Mouse (Mus musculus) MEL (cell line): Measurements from ENCODE around the gene Fto. TPM values are rescaled to one million over a fixed set of nuclear protein-coding genes. Genes with fewer than 3 reads are reported as not detected.

ENCODE experiments used
- DNase-seq: peaks from one replicate; pipeline ENCODE4 v3.0.0; 2011; ENCODE audit warnings: low read depth, low spot score
- H3K27ac ChIP-seq: 2 replicates; pipeline ENCODE4 v1.5.1; 2012; ENCODE audit warnings: low read depth, mild to moderate bottlenecking, control low read depth, low read length, moderate library complexity; ENCODE audit not compliant: control insufficient read depth
- H3K27me3 ChIP-seq, 2 experiments: fragments of 150-350 bp in 1 of 2; sonication (generic) in 1 of 2; 2 replicates each; pipeline ENCODE4 v1.6.1; 2012; ENCODE audit warnings: low read length in 2 of 2, mild to moderate bottlenecking in 2 of 2, improper control_type of control experiment in 1 of 2, moderate library complexity in 1 of 2; ENCODE audit not compliant: insufficient read depth in 2 of 2, control insufficient read depth in 1 of 2
- H3K36me3 ChIP-seq, 2 experiments: 2 replicates each; pipeline ENCODE4 v1.6.1; 2012 to 2014; ENCODE audit warnings: low read length in 2 of 2, improper control_type of control experiment in 1 of 2, inconsistent platforms in 1 of 2, mild to moderate bottlenecking in 1 of 2; ENCODE audit not compliant: insufficient read depth in 2 of 2, control insufficient read depth in 1 of 2
- H3K4me1 ChIP-seq, 2 experiments: fragments of 150-350 bp in 1 of 2; sonication (generic) in 1 of 2; 2 replicates each; pipeline ENCODE4 v1.6.1; 2012; ENCODE audit warnings: low read length in 2 of 2, improper control_type of control experiment in 1 of 2, mild to moderate bottlenecking in 1 of 2; ENCODE audit not compliant: insufficient read depth in 2 of 2, control insufficient read depth in 1 of 2
- H3K4me3 ChIP-seq, 2 experiments: fragments of 150-350 bp in 1 of 2; sonication (generic) in 1 of 2; 2 replicates each; pipeline ENCODE4 v1.5.1; 2012; ENCODE audit warnings: low read depth in 2 of 2, low read length in 2 of 2, mild to moderate bottlenecking in 2 of 2, moderate library complexity in 2 of 2, control low read depth in 1 of 2, improper control_type of control experiment in 1 of 2; ENCODE audit not compliant: control insufficient read depth in 1 of 2, insufficient read depth in 1 of 2
- H3K79me2 ChIP-seq: 2 replicates; pipeline ENCODE4 v1.6.1; 2012; ENCODE audit warnings: mild to moderate bottlenecking, low read length, moderate library complexity; ENCODE audit not compliant: control insufficient read depth, poor library complexity, insufficient read depth
- H3K9ac ChIP-seq: 2 replicates; pipeline ENCODE4 v1.6.1; 2012; ENCODE audit warnings: low read depth, mild to moderate bottlenecking, control low read depth, low read length, moderate library complexity; ENCODE audit not compliant: control insufficient read depth, poor library complexity, severe bottlenecking
- H3K9me3 ChIP-seq: fragments of 150-350 bp; sonication (generic); replicated peaks from 2 replicates; pipeline ENCODE4 v1.6.1; 2012; ENCODE audit warnings: mild to moderate bottlenecking, low read length, improper control_type of control experiment, moderate library complexity; ENCODE audit not compliant: insufficient read depth
- BHLHE40 ChIP-seq: IDR thresholded peaks from 2 replicates; pipeline ENCODE4 v1.6.1; 2012; ENCODE audit warnings: low read depth, mild to moderate bottlenecking, inconsistent platforms, low read length, improper control_type of control experiment, borderline replicate concordance
- CHD1 ChIP-seq: IDR thresholded peaks from 2 replicates; pipeline ENCODE4 v1.6.1; 2012; ENCODE audit warnings: low read depth, mild to moderate bottlenecking, inconsistent platforms, low read length, improper control_type of control experiment
- CHD2 ChIP-seq: IDR thresholded peaks from 2 replicates; pipeline ENCODE4 v1.6.1; 2011; ENCODE audit warnings: low read length, improper control_type of control experiment
- CTCF ChIP-seq, 3 experiments: IDR thresholded peaks in 2 of 3; conservative IDR thresholded peaks in 1 of 3; 2 replicates each; pipeline ENCODE4 v1.5.1; 2011 to 2012; ENCODE audit warnings: low read length in 3 of 3, low read depth in 2 of 3, mild to moderate bottlenecking in 2 of 3, improper control_type of control experiment in 1 of 3, inconsistent platforms in 1 of 3, mixed read lengths in 1 of 3, moderate library complexity in 1 of 3; ENCODE audit not compliant: control insufficient read depth in 1 of 3, insufficient read depth in 1 of 3, poor library complexity in 1 of 3, severe bottlenecking in 1 of 3
- ETS1 ChIP-seq: IDR thresholded peaks from 2 replicates; pipeline ENCODE4 v1.6.1; 2012; ENCODE audit warnings: low read depth, mild to moderate bottlenecking, inconsistent platforms, low read length, improper control_type of control experiment, moderate library complexity
- GABPA ChIP-seq: IDR thresholded peaks from 2 replicates; pipeline ENCODE4 v1.6.1; 2012; ENCODE audit warnings: low read depth, mild to moderate bottlenecking, inconsistent platforms, low read length, improper control_type of control experiment, moderate library complexity
- HCFC1 ChIP-seq: IDR thresholded peaks from 2 replicates; pipeline ENCODE4 v1.6.1; 2012; ENCODE audit warnings: low read depth, mild to moderate bottlenecking, inconsistent platforms, low read length, improper control_type of control experiment, moderate library complexity
- KAT2A ChIP-seq: conservative IDR thresholded peaks from 2 replicates; pipeline ENCODE4 v1.6.1; 2012; ENCODE audit warnings: low read depth, low read length, improper control_type of control experiment, inconsistent platforms
- MAZ ChIP-seq: IDR thresholded peaks from 2 replicates; pipeline ENCODE4 v1.6.1; 2012; ENCODE audit warnings: low read depth, mild to moderate bottlenecking, inconsistent platforms, low read length, improper control_type of control experiment
- MXI1 ChIP-seq: IDR thresholded peaks from 2 replicates; pipeline ENCODE4 v1.6.1; 2011; ENCODE audit warnings: mild to moderate bottlenecking, low read depth, low read length, improper control_type of control experiment
- MYB ChIP-seq: IDR thresholded peaks from 2 replicates; pipeline ENCODE4 v1.6.1; 2011; ENCODE audit warnings: mild to moderate bottlenecking, low read depth, low read length, improper control_type of control experiment
- NELFE ChIP-seq: IDR thresholded peaks from 2 replicates; pipeline ENCODE4 v1.6.1; 2011; ENCODE audit warnings: low read depth, low read length, improper control_type of control experiment
- NRF1 ChIP-seq: IDR thresholded peaks from 2 replicates; pipeline ENCODE4 v1.6.1; 2014; ENCODE audit warnings: low read depth, mild to moderate bottlenecking, inconsistent platforms, low read length, improper control_type of control experiment, moderate library complexity; ENCODE audit not compliant: poor library complexity, insufficient read depth, severe bottlenecking
- POLR2A ChIP-seq, 2 experiments: IDR thresholded peaks; 2 replicates each; pipeline ENCODE4 v1.6.1; 2011 to 2012; ENCODE audit warnings: low read length in 2 of 2, mild to moderate bottlenecking in 2 of 2, control low read depth in 1 of 2, improper control_type of control experiment in 1 of 2, low read depth in 1 of 2, moderate library complexity in 1 of 2; ENCODE audit not compliant: control insufficient read depth in 1 of 2, insufficient read depth in 1 of 2, poor library complexity in 1 of 2
- POLR2AphosphoS2 ChIP-seq: IDR thresholded peaks from 2 replicates; pipeline ENCODE4 v1.6.1; 2011; ENCODE audit warnings: low read length, improper control_type of control experiment
- RAD21 ChIP-seq: IDR thresholded peaks from 2 replicates; pipeline ENCODE4 v1.6.1; 2011; ENCODE audit warnings: mild to moderate bottlenecking, low read depth, low read length, improper control_type of control experiment
- TAL1 ChIP-seq: IDR thresholded peaks from 2 replicates; pipeline ENCODE4 v1.6.1; 2012; ENCODE audit warnings: mild to moderate bottlenecking, inconsistent platforms, low read length, moderate library complexity, mixed read lengths
- TCF12 ChIP-seq: IDR thresholded peaks from 2 replicates; pipeline ENCODE4 v1.6.1; 2014; ENCODE audit warnings: low read depth, mild to moderate bottlenecking, inconsistent platforms, low read length, improper control_type of control experiment, moderate library complexity
- polyA plus RNA-seq, 2 experiments: library from polyadenylated mRNA; stranded (reverse) in 1 of 2; unstranded in 1 of 2; fragments of >175 nt in 1 of 2; fragments of >200 nt in 1 of 2; gene quantifications; 2 replicates each; pipeline versions ENCODE4 v1.2.1 to v1.2.4; 2012; ENCODE audit warnings: low replicate concordance in 2 of 2, low read depth in 1 of 2; ENCODE audit not compliant: insufficient read length in 2 of 2, insufficient read depth in 1 of 2, missing spikeins in 1 of 2
- total RNA-seq: library from RNA; depleted of rRNA; stranded (reverse); fragments of 300-350 nt; gene quantifications from 2 replicates; pipeline ENCODE4 v1.2.3, GENCODE M21; 2012

The Fto gene
- total and polyA plus RNA-seq, 3 experiments, result 13.5 to 41.1 TPM; not detected in 1

GRCm38 (mm10) chr8:91426496-91426895 lies 113.2 kb downstream of the Fto start:
- Histone ChIP-seq H3K27ac (no peak overlapping the region), H3K9me3 (no peaks in the 10 kb centered on the region), H3K36me3 (no peaks in the 10 kb centered on the region), H3K4me3 (no peak overlapping the region)
- TF ChIP-seq ETS1, result no peak
- no peak for TF ChIP-seq HCFC1
- no peak for TF ChIP-seq NRF1
- TF ChIP-seq TCF12, result no peak
- TF ChIP-seq RAD21, result no peak
- no peak for TF ChIP-seq CHD2
- TF ChIP-seq NELFE, result no peak
- no peak for TF ChIP-seq BHLHE40
- no peak for TF ChIP-seq CTCF (IDR thresholded peaks at IDR 0.05 in 2 of 3, conservative IDR thresholded peaks at IDR 0.05 in 1 of 3; ENCODE audit: control insufficient read depth in 1 of 3, insufficient read depth in 1 of 3, low read depth in 2 of 3, low read length in 3 of 3, poor library complexity in 1 of 3, severe bottlenecking in 1 of 3)
- TF ChIP-seq TAL1, result no peak
- TF ChIP-seq POLR2A (IDR thresholded peaks at IDR 0.05; ENCODE audit: control insufficient read depth in 1 of 2, insufficient read depth in 1 of 2, low read depth in 1 of 2, low read length in 2 of 2, poor library complexity in 1 of 2), result no peak
- no peak for TF ChIP-seq KAT2A
- TF ChIP-seq MYB, result no peak
- no peak for TF ChIP-seq MXI1
- no peak for TF ChIP-seq MAZ
- TF ChIP-seq CHD1, result no peak
- no peak for TF ChIP-seq POLR2AphosphoS2
- TF ChIP-seq, all 39 proteins: peak for 0
- no peak for DNase-seq
- no peaks in the 10 kb centered on the region for H3K4me1 ChIP-seq
- H3K79me2 ChIP-seq, result no peaks in the 10 kb centered on the region; the same call in 1 of the 2 replicates
- no peaks in the 10 kb centered on the region for H3K27me3 ChIP-seq
- no peak overlapping the region for H3K9ac ChIP-seq

GRCm38 (mm10) chr8:91430333-91430940 lies 117.1 kb downstream of the Fto start:
- TF ChIP-seq POLR2AphosphoS2, result no peak
- TF ChIP-seq GABPA, result no peak
- no peak for TF ChIP-seq MYB
- TF ChIP-seq, all 39 proteins: peak for 0

More at GRCm38 (mm10) chr8:91430333-91430940, 117.1 kb downstream of the Fto start:
- Histone ChIP-seq H3K79me2 (no peaks in the 10 kb centered on the region), H3K27me3 (no peaks in the 10 kb centered on the region), H3K27ac (no peak overlapping the region), H3K36me3 (no peaks in the 10 kb centered on the region), H3K9me3 (no peaks in the 10 kb centered on the region), H3K4me3 (no peak overlapping the region), H3K9ac (no peak overlapping the region), H3K4me1 (no peaks in the 10 kb centered on the region)
- no peak for DNase-seq
